17 mouse cellular contexts compared by ENCODE assay signal in genomic region chr7:30147011-30147410, GRCm38 (mm10).
"Had no signal": no experiment of that assay in that cellular context is flagged by ENCODE, and none has a peak within 500 bp of the region (broad histone marks: within the 10 kb centered on the region; RNA-seq: fewer than 3 reads in every experiment).

No protein-coding gene starts in this region.

- ATAC-seq: liver, postnatal 0 days; lung, postnatal 0 days; midbrain, embryonic 13.5 days; midbrain, embryonic 15.5 days had no signal

- H3K27me3 ChIP-seq: lung, embryonic 15.5 days; midbrain, embryonic 13.5 days; midbrain, embryonic 15.5 days; neural tube, embryonic 12.5 days; stomach, embryonic 15.5 days had no signal

- H3K4me1 ChIP-seq: lung, embryonic 15.5 days; neural tube, embryonic 12.5 days had no signal

- H3K4me2 ChIP-seq: lung, embryonic 15.5 days; midbrain, embryonic 11.5 days; midbrain, embryonic 13.5 days; midbrain, embryonic 15.5 days; neural tube, embryonic 12.5 days; stomach, embryonic 15.5 days had no signal

- H3K9ac ChIP-seq: liver, postnatal 0 days; lung, embryonic 15.5 days; midbrain, embryonic 13.5 days; midbrain, embryonic 15.5 days; neural tube, embryonic 12.5 days; stomach, embryonic 15.5 days had no signal

- H3K4me3 ChIP-seq: lung, embryonic 15.5 days; midbrain, embryonic 13.5 days; midbrain, embryonic 15.5 days; neural tube, embryonic 12.5 days; stomach, embryonic 15.5 days had no signal

- H3K27ac ChIP-seq: lung, embryonic 15.5 days; macrophage; midbrain, embryonic 13.5 days; midbrain, embryonic 15.5 days; neural tube, embryonic 12.5 days; stomach, embryonic 15.5 days; stomach, postnatal 0 days had no signal

- DNase-seq: liver, postnatal 0 days; lung, adult 2 months; lung, postnatal 14 days; lung, postnatal 36 days; right cerebral cortex, postnatal 14 days; thymus, adult 2 months; thymus, postnatal 25 days; thymus, postnatal 4 days had no signal
